Mouse (Mus musculus): ENCODE data around the gene Capn15. TPM values are rescaled to one million over a fixed set of nuclear protein-coding genes. Genes with fewer than 3 reads are reported as not detected.

Gene Capn15
- polyA plus RNA-seq, 1 experiment from 2014 or later, result 21.1 TPM

GRCm38 (mm10) chr17:25941511-25942241, 43.9 kb downstream of the Capn15 start:
- Histone ChIP-seq H3K27ac (replicated peaks; ENCODE audit: low read depth, low read length) (peak overlapping the region; percentile 84), H3K27me3 (ENCODE audit: control insufficient read depth, insufficient read depth, low read length) (no peaks in the 10 kb centered on the region), H3K4me2 (ENCODE audit: low read length) (peak overlapping the region; percentile 83), H3K9ac (replicated peaks; ENCODE audit: low read length) (peak overlapping the region; percentile 92), H3K9me3 (ENCODE audit: control insufficient read depth, low read length) (no peaks in the 10 kb centered on the region), H3K4me1 (ENCODE audit: control insufficient read depth, insufficient read depth, low read length) (peaks cover 13% of the 10 kb centered on the region), H3K4me3 (replicated peaks; ENCODE audit: low read depth, low read length) (peak overlapping the region; percentile 79), H3K36me3 (ENCODE audit: control insufficient read depth, insufficient read depth, low read length) (peaks cover 8% of the 10 kb centered on the region)
- peak; percentile 46; the same call in 1 of the 2 replicates for ATAC-seq (ENCODE audit: low FRiP score, low TSS enrichment)
- peak; percentile 86 for DNase-seq
- WGBS, result 4% methylated on average over 54 of the region's 54 CpGs

- ATAC-seq (ENCODE audit: low FRiP score, low TSS enrichment) (no peak), DNase-seq (no peak)
- Histone ChIP-seq H3K4me3 (replicated peaks; ENCODE audit: low read depth, low read length) (no peak overlapping the region), H3K27me3 (ENCODE audit: control insufficient read depth, insufficient read depth, low read length) (no peaks in the 10 kb centered on the region), H3K9me3 (ENCODE audit: control insufficient read depth, low read length) (no peaks in the 10 kb centered on the region), H3K4me1 (ENCODE audit: control insufficient read depth, insufficient read depth, low read length) (no peaks in the 10 kb centered on the region), H3K9ac (replicated peaks; ENCODE audit: low read length) (no peak overlapping the region), H3K27ac (replicated peaks; ENCODE audit: low read depth, low read length) (no peak overlapping the region), H3K4me2 (ENCODE audit: low read length) (no peak overlapping the region), H3K36me3 (ENCODE audit: control insufficient read depth, insufficient read depth, low read length) (peaks cover 74% of the 10 kb centered on the region)
- 100% methylated on average over 1 of the region's 1 CpGs for WGBS
These were observed 51.1 kb downstream of the Capn15 start for GRCm38 (mm10) chr17:25934526-25934925.

DNA sequence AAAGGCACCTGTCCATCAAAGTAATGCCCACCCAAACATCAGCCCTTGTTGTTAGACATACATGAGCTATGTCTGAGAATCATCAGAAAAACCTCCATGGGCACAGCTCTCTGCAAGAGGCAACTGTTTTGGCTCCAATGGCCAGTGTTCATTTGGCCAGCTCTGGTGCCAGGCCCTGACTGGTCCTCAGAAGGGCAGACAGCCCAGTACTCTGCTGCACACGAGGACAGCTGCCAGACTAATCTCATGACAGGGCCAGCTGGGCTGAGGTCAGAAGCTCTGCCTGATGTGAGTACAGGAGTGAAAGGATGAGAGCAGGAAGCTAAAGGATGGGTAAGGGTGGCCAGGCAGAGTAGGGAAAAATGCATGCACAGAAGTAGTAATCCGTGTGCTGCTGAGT, 60.2 kb downstream of the Capn15 start:
- Histone ChIP-seq H3K4me1 (ENCODE audit: control insufficient read depth, insufficient read depth, low read length) (no peaks in the 10 kb centered on the region), H3K27ac (replicated peaks; ENCODE audit: low read depth, low read length) (no peak overlapping the region), H3K4me2 (ENCODE audit: low read length) (no peak overlapping the region), H3K9me3 (ENCODE audit: control insufficient read depth, low read length) (no peaks in the 10 kb centered on the region), H3K9ac (replicated peaks; ENCODE audit: low read length) (no peak overlapping the region), H3K36me3 (ENCODE audit: control insufficient read depth, insufficient read depth, low read length) (peaks cover 36% of the 10 kb centered on the region), H3K27me3 (ENCODE audit: control insufficient read depth, insufficient read depth, low read length) (no peaks in the 10 kb centered on the region), H3K4me3 (replicated peaks; ENCODE audit: low read depth, low read length) (no peak overlapping the region)
- no peak for DNase-seq
- no peak for ATAC-seq (ENCODE audit: low FRiP score, low TSS enrichment)
- WGBS, result 75% methylated on average over 2 of the region's 2 CpGs

GRCm38 (mm10) chr17:25922120-25922519, 63.5 kb downstream of the Capn15 start:
- DNase-seq, result no peak

GRCm38 (mm10) chr17:25919786-25920642, 65.6 kb downstream of the Capn15 start:
- peak; percentile 98 for ATAC-seq (ENCODE audit: low FRiP score, low TSS enrichment)
- Histone ChIP-seq H3K36me3 (ENCODE audit: control insufficient read depth, insufficient read depth, low read length) (0 out of 2 replicates have a peak, but pooled peaks cover 4% of the 10 kb centered on the region), H3K4me2 (ENCODE audit: low read length) (peak overlapping the region; percentile 94), H3K4me3 (replicated peaks; ENCODE audit: low read depth, low read length) (peak overlapping the region; percentile 96), H3K4me1 (ENCODE audit: control insufficient read depth, insufficient read depth, low read length) (peaks cover 12% of the 10 kb centered on the region), H3K27ac (replicated peaks; ENCODE audit: low read depth, low read length) (peak overlapping the region; percentile 87), H3K9me3 (ENCODE audit: control insufficient read depth, low read length) (no peaks in the 10 kb centered on the region), H3K9ac (replicated peaks; ENCODE audit: low read length) (peak overlapping the region; percentile 63), H3K27me3 (ENCODE audit: control insufficient read depth, insufficient read depth, low read length) (no peaks in the 10 kb centered on the region)
- WGBS, result 1% methylated on average over 40 of the region's 40 CpGs
- DNase-seq, result peak; percentile 99

More at GRCm38 (mm10) chr17:25922120-25922519, 63.5 kb downstream of the Capn15 start:
- Histone ChIP-seq H3K4me2 (ENCODE audit: low read length) (no peak overlapping the region), H3K27me3 (ENCODE audit: control insufficient read depth, insufficient read depth, low read length) (no peaks in the 10 kb centered on the region), H3K27ac (replicated peaks; ENCODE audit: low read depth, low read length) (no peak overlapping the region), H3K4me1 (ENCODE audit: control insufficient read depth, insufficient read depth, low read length) (peaks cover 12% of the 10 kb centered on the region), H3K36me3 (ENCODE audit: control insufficient read depth, insufficient read depth, low read length) (peaks cover 14% of the 10 kb centered on the region), H3K4me3 (replicated peaks; ENCODE audit: low read depth, low read length) (no peak overlapping the region), H3K9me3 (ENCODE audit: control insufficient read depth, low read length) (no peaks in the 10 kb centered on the region), H3K9ac (replicated peaks; ENCODE audit: low read length) (no peak overlapping the region)
- ATAC-seq (ENCODE audit: low FRiP score, low TSS enrichment), result no peak
- WGBS, result 78% methylated on average over 5 of the region's 5 CpGs

DNA sequence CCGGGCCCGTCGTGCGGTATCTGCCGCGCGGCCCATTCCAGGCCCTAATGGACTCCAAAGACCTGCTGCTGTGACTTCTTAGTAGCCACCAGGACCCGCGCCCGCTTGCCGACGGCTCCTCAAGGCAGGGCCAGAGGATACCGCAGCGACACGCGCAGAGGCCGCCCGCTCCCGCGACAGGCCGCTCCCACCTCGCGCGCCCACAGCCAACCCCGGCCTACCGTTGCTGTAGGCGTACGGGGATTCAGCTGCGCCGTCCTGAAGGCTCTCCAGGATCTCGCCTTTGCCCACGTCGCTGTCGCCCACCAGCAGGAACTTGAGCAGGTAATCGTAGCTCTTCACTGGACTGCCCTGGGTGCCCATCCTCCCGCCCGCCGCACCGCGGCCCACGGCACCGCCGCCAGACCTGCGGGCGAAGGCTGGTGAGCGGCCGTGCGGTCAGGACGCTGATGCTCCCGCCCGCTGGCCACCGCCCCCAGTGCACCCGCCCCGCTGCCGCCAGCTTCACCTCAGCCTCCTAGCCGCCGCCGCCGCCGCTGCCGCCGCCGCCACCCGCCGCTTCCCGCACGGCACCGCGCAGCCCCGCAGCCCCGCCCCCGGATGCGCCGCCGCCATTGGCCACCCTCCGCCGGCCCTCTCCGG, 66.3 kb downstream of the Capn15 start, which contains the start of gene Rab40c:
TSS of gene Rab40c (minus strand) at position 584 of the 642 bp plus-strand sequence.
- H3K27me3 ChIP-seq (ENCODE audit: control insufficient read depth, insufficient read depth, low read length), result no peaks in the 10 kb centered on the region
- under 1% methylated on average over 68 of the region's 78 CpGs for WGBS
- H3K4me3 ChIP-seq (replicated peaks; ENCODE audit: low read depth, low read length), result peak within 1 kb of the TSS; percentile 96
- H3K4me1 ChIP-seq (ENCODE audit: control insufficient read depth, insufficient read depth, low read length), result peaks cover 12% of the 10 kb centered on the region
- H3K9me3 ChIP-seq (ENCODE audit: control insufficient read depth, low read length), result no peaks in the 10 kb centered on the region
- peak; percentile 6; the same call in 1 of the 2 replicates for ATAC-seq (ENCODE audit: low FRiP score, low TSS enrichment)
- H3K27ac ChIP-seq (replicated peaks; ENCODE audit: low read depth, low read length), result peak within 1 kb of the TSS; percentile 87
- peak within 1 kb of the TSS; percentile 94 for H3K4me2 ChIP-seq (ENCODE audit: low read length)
- 0 out of 2 replicates have a peak, but pooled peaks cover 4% of the 10 kb centered on the region for H3K36me3 ChIP-seq (ENCODE audit: control insufficient read depth, insufficient read depth, low read length)
- peak within 1 kb of the TSS; percentile 80 for H3K9ac ChIP-seq (replicated peaks; ENCODE audit: low read length)
- DNase-seq, result peak; percentile 51

DNA sequence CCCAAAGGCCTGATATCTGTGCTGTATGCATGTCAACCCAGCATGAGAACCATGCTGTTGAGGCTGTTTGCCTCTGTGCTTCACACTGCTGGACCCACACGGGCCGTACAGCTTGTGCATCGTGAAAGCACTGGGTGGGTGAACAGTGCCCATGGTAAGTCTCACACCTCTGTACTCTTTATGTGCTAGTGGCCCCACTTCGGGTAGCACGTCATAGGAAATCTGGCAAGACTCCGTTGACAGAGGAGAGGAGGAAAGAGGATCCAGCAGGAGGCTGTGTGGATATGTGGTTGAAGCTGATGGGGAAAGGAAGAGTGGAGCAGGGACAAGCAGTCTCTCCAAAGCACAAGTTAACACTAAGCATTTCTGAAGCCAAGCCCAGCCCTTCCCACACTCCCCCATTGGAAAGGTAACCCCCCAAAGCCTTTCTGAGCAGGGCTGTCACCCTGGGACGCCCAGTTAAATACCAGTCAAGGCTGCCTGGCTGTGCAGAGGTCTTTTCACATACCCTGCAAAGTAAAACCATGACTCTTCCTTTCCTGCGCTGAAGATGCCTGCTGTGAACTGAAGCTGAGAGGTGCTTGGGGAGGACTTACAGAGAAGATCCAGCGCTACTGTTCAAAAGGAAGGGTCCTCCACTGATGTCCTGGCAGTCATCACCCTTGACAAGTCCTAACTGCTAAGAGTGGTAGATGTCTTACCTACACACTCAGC, 67.4 kb downstream of the Capn15 start:
- DNase-seq, result no peak
- peak overlapping the region; percentile 94 for H3K4me2 ChIP-seq (ENCODE audit: low read length)
- 0 out of 2 replicates have a peak, but pooled peaks cover 4% of the 10 kb centered on the region for H3K36me3 ChIP-seq (ENCODE audit: control insufficient read depth, insufficient read depth, low read length)
- 86% methylated on average over 9 of the region's 9 CpGs for WGBS
- peaks cover 12% of the 10 kb centered on the region for H3K4me1 ChIP-seq (ENCODE audit: control insufficient read depth, insufficient read depth, low read length)
- H3K27ac ChIP-seq (replicated peaks; ENCODE audit: low read depth, low read length), result no peak overlapping the region
- H3K27me3 ChIP-seq (ENCODE audit: control insufficient read depth, insufficient read depth, low read length), result no peaks in the 10 kb centered on the region
- peak overlapping the region; percentile 80 for H3K9ac ChIP-seq (replicated peaks; ENCODE audit: low read length)
- peak overlapping the region; percentile 96 for H3K4me3 ChIP-seq (replicated peaks; ENCODE audit: low read depth, low read length)
- no peaks in the 10 kb centered on the region for H3K9me3 ChIP-seq (ENCODE audit: control insufficient read depth, low read length)
- ATAC-seq (ENCODE audit: low FRiP score, low TSS enrichment), result no peak
